Mouse (Mus musculus): Measurements from ENCODE around the gene Rad9b.
A peak's percentile ranks its signal among the peaks of the same experiment; 100 is the strongest.

The Rad9b gene

DNA sequence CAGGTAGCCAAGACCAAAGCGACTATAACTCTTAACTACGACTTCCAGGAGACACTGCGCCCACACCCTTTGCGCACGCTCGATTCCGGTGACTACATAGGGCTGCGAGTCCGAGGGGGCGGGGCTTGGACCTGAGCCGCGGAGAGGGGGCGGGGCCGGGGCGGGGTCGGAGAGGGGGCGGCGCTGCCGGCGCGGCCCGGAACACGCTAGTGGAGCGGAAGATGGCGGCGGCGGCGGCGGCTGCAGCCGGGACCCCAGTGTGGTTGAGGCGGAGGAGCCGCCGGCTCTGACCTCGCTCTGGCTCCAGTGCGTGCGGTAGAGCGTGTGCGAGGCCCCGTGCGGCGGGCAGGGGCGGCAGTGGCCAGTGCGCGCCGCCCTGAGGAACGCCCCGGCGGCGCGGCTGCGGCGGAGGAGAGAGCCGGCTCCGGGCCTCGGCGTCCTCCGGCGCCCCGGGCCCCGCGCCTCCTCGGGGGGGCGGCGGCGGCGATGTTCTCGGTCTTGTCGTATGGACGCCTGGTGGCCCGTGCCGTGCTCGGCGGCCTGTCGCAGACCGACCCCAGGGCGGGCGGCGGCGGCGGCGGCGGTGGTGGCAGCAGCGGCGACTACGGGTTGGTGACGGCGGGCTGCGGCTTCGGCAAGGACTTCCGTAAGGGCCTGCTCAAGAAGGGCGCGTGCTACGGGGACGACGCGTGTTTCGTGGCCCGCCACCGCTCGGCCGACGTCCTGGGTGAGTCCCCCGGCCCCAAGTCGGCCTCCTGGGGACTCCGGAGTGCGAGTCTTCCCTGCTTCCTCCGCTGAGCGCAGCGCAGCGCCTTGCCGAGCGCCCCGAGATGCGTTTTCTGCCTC, 69.6 kb downstream of the Rad9b start, which contains the start of gene Pptc7:
Pptc7 (plus strand) TSS at position 183 of the 846 bp plus-strand sequence.
- DNase-seq (ENCODE audit: low read depth): peak; percentile 85

DNA sequence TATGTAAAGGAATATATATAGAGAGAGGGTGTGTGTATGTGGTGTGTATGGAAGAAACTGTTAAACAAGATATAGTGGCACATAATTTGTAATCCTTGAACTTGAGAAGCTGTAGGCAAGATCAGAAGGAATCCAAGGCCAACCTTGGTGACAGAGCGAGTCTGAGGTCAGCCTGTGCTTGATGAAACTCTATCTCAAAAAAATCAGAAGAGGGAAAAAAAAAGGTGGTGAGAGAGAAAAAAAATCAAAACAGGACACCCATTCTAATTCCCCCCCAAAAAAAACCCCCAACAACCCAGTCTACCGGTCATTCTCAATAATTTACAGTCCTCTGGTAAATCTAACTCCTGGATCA, 70.2 kb downstream of the Rad9b start:
- DNase-seq (ENCODE audit: low read depth): no peak

- DNase-seq (ENCODE audit: low read depth): no peak
Measured at GRCm38 (mm10) chr5:122280827-122281462, 73.1 kb downstream of the Rad9b start.

DNA sequence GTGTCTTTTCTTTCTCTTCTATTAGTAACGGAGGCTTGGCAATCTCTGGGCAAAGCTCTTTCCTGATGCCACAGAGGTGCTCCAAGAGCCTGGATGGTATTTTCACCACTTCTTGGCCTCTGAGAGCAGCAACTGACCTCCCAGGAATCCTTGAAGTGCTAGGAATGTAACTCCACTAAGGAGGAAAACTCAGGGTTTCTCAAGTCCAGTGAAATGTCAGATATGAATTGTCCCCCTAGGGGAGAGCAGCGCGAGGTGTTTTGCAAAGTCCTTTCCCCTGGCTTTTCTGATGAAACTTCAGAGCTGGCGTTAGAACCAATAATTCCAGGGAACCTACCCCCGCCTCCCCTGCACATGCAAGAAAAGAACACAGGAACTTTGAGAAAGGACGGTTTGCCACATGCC, 73.6 kb downstream of the Rad9b start:
- no peak for DNase-seq (ENCODE audit: low read depth)

DNA sequence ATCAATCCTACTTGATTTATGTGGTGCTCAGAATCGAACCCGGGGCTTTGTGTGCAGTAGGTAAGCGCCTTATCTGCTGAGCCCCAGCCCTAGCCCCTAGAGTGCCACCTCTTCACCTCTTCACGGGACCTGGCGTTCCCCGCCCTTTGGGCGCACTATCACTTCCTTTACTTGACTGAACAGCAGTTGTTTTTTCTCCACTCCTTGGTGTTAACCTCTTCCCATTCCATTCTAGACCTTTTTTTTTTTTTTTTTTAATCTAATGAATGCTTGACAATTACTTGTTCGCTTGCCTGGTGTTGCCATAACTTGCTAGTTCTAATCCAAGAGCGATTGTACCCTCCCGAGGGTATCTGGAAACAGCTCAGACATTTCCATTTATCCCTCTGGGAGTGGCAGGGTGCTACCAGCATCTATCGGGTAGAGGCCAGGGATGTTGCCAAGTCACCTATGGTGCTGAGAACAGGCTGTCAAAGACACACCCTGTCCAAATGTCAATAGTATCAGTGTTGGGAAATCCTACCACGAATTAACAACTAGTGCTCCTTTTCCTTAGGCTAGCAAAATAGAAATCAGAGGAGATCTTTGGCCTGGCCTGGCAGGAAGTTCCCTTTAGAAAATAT, 74.1 kb downstream of the Rad9b start:
- no peak for DNase-seq (ENCODE audit: low read depth)

GRCm38 (mm10) chr5:122278946-122279345, 75.1 kb downstream of the Rad9b start:
- DNase-seq (ENCODE audit: low read depth): no peak

DNA sequence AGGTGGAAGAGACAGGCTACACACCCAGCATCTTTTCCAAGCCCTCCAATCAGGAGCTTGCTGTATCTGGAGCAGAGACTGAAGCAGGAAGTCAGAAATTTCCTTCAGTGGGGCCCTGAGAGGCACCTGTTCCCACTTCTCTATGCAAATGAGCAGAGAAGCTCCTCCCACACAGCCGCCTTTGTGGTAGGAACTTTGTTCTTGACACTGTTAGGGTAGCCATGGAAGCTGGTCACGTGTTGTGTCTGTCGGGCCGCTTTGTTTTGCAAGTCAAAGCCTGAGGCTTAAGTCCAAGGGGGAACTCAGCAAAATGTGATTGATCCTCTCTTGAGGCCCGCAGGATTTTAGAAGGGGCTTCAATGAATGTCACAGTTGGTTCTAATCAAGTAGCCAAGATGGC, 79.2 kb downstream of the Rad9b start:
- DNase-seq (ENCODE audit: low read depth): no peak

Data from c-Kit-positive CD71-positive TER-119-negative erythroid progenitor cells, embryonic 14.5 days (primary cell).